Mouse (Mus musculus) neutrophil, adult 83 days (primary cell): ENCODE results near the gene Taf9b. TPM values are rescaled to one million over a fixed set of nuclear protein-coding genes. Genes with fewer than 3 reads are reported as not detected.

Experiments used
- total RNA-seq, 2 experiments: library from RNA; stranded (reverse); gene quantifications; one replicate each; pipeline ENCODE4 v1.2.4; 2023

The Taf9b gene
- total RNA-seq = 1 to 10 TPM; 1.8 to 2.1 TPM

DNA sequence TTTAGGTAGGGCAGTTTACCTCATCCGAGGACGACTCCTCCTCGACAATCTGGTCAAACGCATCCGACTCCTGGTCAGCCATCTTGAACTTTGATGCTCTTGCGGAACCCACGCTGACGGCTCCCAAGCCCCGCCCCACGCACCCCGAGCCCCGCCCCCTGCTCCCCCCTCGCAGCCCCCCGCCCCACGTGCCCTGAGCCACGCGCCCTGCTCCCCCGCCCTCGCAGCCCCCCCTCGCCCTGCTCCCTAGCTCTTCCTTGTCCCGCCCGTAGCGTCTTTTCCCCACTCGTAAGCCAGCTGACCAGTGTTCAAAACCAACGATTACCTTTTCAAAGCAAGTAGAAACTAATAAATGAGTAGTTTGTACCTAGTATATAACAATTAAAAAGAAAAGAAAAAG lies at the start of gene Taf9b:
Gene Taf9b, minus strand, starts transcription at position 101 of the 400 bp plus-strand sequence.

DNA sequence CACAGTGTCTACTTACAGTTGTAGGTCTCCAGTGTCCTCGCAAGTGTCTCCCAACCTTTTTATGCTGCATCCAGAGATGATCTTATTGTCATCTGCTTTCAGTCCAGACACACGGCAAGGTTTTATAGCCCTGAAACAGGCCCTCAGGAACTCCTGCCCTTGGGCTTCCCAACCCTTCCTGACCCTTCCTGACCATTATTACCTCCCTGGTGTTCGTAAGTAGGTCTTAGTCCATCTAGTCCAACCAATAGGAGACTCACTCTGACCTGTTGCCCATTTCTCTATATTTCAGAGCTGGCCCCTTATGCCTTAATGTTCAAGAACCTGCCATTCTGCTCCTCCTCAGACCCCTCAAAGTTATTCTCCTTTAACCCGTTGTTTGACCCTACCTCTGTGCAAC lies 34.3 kb upstream of the Taf9b start, which contains the start of gene Fnd3c2:
Gene Fnd3c2, minus strand, starts transcription at position 101 of the 400 bp plus-strand sequence.

DNA sequence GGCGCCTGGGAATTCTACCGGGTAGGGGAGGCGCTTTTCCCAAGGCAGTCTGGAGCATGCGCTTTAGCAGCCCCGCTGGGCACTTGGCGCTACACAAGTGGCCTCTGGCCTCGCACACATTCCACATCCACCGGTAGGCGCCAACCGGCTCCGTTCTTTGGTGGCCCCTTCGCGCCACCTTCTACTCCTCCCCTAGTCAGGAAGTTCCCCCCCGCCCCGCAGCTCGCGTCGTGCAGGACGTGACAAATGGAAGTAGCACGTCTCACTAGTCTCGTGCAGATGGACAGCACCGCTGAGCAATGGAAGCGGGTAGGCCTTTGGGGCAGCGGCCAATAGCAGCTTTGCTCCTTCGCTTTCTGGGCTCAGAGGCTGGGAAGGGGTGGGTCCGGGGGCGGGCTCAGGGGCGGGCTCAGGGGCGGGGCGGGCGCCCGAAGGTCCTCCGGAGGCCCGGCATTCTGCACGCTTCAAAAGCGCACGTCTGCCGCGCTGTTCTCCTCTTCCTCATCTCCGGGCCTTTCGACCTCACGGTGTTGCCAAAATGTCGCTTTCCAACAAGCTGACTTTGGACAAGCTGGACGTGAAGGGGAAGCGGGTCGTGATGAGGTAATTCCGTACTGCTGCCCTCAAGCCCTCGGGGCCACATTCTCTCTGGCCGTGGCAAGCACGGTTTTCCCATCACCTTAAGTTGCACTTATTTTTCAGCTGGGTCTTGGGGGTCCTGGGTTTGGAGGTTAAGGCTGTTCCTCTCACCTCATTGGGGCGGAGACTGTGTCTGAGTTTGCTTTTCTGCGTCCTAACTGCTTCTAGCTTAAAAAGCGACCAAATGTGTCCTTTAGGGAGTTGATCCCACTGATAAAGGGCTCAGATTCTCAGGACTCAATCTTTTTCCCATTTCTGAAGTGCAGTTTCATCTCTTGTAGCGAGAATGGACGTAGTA lies 34.0 kb downstream of the Taf9b start, which contains the start of gene Pgk1:
Gene Pgk1, plus strand, starts transcription at position 388 of the 937 bp plus-strand sequence.

Other genes starting within 250 kb of the Taf9b start
- gene Magt1, start 209.3 kb downstream of the Taf9b start, total RNA-seq = 10 to 100 TPM; 38.2 to 38.9 TPM
- gene Cox7b, start 205.5 kb downstream of the Taf9b start, total RNA-seq = 100 to 1,000 TPM; 123 to 128 TPM
- 10 to 100 TPM; 24.2 to 33.9 TPM for gene Atp7a, start 193.9 kb downstream of the Taf9b start, total RNA-seq
- 100 to 1,000 TPM; 106 to 119 TPM for gene Tlr13, start 78.0 kb downstream of the Taf9b start, total RNA-seq
- 100 to 1,000 TPM; 281 to 291 TPM for gene Pgk1, start 34.1 kb downstream of the Taf9b start, total RNA-seq
- gene Fnd3c2, start 34.2 kb upstream of the Taf9b start, total RNA-seq = not detected